Mouse (Mus musculus) right cerebral cortex, adult 18-20 months (tissue): ENCODE results near the gene Nfkbie.

Experiments used
- DNase-seq: peaks from one replicate; pipeline ENCODE4 v3.0.0; 2022; ENCODE audit warnings: mixed read lengths

Nfkbie gene

DNA sequence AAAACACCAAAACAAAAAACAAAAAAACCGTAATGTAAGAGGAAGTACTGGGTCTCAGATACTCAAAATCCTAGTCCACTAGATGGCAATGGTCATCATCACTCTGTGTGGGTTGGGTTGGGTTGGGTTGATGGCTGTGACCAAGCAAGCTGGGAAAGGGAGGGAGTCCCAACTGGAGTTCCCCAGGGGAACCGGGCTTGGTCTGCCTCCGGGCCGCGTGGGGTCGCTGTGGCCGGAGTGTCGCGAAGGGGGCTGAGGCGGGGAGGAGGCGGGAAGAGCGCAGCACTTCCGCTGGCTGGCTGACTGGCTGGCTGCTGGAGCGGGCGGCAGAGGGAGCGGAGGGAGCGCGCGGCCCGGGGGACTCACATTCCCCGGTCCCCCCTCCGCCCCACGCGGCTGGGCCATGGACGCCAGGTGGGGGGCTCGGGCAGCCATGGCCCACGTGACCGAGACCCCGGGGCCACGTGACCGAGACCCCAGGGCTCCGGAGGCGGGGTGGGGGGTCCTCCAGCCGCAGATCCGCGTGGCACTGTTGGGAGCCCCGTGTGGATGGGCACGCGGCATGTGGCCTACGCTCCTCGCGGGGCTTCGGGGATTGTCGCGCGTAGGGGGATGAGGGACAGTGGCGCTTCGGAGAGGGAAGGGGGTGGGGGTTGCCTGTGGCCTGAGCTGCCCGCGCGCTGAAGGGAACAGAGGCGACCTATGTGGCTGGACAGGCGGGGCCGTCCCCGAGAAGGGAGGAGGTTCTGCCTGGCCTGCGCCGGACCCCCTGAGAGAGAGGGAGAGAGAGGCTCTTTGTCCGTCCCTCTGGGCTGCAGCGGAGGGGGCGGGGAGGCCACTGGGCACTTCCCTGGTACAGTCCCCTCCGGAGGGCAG, 8.4 kb downstream of the Nfkbie start, which contains the start of gene Slc35b2:
TSS of gene Slc35b2 (plus strand) at position 220 of the 876 bp plus-strand sequence.
- DNase-seq: peak; percentile 92

DNA sequence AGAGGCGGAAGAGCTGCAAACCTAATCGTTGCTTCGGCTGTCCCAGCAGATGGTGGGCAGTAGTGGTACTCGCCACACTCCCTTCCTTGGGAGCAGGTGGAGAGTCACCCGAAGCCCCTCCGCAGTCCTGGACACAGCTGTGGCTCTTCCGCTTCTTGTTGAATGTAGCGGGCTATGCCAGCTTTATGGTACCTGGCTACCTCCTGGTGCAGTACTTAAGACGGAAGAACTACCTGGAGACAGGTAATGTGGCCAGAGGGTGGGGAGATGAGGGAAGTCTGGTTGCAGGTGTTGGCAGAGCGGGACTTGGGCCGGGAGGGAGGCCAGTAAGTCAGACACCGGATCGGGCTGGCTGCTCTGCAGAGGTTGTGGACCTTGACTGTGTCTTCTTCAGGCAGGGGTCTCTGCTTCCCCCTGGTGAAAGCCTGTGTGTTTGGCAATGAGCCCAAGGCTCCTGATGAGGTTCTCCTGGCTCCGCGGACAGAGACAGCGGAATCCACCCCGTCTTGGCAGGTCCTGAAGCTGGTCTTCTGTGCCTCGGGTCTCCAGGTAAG, 9.1 kb downstream of the Nfkbie start:
- DNase-seq: no peak

DNA sequence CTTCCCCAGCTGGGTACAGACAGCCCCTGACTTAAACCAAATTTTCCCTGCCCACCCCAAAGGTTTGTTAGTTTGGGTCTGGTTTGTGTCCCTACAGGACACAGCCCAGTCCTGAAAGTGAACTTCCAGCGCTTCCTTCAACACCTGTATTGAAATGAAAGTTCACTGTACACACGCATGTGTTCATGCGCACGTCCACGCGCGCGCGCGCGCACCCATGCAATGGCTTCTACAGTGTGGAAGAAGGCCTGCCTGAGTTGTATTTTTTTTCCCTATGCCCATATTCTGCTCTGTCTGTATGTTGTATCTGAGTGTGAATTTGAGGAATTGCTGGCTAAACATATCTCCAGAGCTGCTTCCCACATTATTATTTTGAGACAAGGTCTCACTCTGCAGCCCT, 9.6 kb downstream of the Nfkbie start:
- no peak for DNase-seq

DNA sequence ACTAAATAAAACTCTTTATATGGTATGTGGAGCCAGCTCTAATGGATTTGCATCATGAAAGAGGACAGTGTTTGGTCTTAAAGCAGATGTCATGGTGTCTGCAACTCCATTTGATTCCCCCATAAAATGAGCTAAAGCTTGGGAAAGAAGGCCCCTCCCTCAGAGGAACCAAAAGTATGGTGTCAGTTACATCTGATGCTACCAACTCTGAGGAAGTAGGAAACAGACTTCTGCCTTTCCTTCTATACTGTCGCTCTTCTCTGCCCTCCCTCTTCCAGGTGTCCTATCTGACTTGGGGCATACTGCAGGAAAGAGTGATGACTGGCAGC, 10.5 kb downstream of the Nfkbie start:
- no peak for DNase-seq

DNA sequence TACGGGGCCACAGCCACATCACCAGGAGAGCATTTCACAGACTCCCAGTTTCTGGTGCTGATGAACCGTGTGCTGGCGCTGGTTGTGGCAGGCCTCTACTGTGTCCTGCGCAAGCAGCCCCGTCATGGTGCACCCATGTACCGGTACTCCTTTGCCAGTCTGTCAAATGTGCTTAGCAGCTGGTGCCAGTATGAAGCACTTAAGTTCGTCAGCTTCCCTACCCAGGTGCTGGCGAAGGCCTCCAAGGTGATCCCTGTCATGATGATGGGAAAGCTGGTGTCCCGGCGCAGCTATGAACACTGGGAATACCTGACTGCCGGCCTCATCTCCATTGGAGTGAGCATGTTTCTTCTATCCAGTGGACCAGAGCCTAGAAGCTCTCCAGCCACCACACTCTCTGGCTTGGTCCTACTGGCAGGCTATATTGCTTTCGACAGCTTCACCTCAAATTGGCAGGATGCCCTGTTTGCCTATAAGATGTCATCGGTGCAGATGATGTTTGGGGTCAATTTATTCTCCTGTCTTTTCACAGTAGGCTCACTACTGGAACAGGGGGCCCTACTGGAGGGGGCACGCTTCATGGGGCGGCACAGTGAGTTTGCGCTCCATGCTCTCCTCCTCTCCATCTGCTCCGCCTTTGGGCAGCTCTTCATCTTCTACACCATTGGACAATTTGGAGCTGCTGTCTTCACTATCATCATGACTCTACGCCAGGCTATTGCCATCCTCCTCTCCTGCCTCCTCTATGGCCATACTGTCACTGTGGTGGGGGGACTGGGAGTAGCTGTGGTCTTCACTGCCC, 11.1 kb downstream of the Nfkbie start:
- DNase-seq: no peak

DNA sequence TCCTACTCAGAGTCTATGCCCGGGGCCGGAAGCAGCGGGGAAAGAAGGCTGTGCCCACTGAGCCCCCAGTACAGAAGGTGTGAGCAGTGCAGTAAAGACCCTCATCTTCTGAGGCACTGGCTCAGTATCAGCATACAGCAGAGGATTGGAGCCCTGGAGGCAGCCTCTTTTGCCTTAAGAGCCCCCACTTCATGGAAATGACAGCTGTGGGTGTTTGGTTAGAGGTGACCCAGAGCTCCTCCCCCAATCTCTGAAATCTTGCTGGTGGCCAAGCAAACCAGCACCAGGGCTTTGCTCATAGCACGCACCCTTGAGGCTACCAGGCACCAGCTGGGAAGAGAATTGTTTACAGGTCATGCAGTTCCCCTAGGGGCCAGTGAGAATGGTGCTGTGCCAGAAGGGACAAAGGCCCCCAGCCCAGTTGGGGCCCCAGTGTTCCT, 11.7 kb downstream of the Nfkbie start:
- no peak for DNase-seq

DNA sequence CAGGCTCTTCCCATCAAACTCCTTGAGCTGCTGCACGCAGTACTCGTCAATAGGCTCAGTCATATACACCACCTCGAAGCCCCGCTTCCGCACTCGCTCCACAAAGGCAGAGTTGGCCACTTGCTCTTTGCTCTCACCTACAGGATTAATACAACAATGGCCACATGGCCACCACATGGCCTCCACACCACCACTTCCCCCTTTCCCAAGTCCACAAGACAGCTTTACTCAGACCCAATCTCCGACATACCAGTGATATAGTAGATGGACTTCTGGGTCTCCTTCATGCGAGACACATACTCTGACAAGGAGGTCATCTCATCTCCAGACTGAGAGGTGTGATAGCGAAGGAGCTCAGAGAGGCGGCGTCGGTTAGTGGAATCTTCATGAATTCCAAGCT, 13.5 kb downstream of the Nfkbie start:
- DNase-seq: no peak

DNA sequence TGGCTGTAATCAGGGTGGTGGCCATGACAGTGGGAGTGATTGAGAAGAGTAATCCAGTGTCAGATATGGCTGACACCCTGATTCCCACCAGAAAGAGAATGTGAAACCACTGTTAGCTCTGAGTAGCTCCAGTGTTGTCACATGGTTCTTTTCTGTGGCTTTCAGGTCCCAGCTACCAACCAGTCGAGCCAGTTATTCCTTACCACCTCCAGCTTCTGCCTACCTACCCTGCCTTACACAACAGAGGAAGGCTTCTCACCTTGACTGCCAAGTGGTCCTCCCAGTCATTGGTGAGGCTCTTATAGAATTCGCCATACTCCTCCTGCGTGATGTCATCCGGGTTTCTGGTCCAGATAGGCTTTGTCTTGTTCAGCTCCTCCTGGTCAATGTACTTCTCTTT, 14.5 kb downstream of the Nfkbie start:
- DNase-seq: no peak

DNA sequence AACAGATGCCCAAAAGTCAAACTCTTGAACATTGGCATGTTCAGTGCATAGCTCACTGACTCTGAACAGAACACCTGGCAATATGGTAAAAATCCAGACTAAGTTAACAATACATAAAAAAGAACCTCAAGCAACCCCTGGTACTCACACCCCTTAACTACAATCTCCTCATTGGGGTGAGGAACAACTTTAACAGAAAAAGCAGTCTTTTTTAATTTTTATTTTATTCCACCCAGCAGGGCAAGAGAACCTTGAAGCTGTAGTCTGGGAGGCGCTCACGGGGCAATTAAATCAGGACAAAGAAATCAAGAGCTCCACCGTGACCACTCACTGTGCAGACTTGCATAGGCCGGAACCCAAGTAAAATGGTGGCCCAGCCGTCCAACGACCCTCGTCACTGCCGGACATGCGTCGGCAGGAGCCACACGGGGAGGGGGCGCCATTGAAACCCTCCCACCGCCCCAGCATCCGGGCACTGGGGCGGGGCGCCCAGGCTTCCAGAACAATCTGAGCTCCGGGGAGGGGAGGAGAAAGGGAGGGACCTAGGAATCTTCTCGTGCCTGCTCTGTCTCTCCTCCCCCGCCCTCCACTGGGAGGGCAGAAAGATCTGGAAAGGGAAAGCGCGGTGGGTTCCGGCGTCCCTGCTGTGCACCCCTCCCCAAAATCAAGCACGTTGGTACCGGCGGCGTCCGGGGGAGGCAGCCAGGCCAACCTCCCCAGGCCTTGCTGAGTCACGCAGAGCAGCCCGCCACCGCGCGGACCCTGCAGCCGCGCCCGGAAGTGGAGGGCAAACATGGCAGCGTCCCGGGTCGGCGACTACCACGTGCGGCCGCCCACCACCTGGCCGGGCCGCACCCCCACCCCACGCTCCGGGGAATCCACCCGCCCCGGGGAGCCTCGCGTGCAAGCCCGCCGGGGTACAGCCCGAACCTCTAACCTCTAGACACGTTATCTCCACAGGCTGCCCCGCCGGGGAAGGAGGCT, 16.9 kb downstream of the Nfkbie start:
- peak; percentile 76 for DNase-seq

DNA sequence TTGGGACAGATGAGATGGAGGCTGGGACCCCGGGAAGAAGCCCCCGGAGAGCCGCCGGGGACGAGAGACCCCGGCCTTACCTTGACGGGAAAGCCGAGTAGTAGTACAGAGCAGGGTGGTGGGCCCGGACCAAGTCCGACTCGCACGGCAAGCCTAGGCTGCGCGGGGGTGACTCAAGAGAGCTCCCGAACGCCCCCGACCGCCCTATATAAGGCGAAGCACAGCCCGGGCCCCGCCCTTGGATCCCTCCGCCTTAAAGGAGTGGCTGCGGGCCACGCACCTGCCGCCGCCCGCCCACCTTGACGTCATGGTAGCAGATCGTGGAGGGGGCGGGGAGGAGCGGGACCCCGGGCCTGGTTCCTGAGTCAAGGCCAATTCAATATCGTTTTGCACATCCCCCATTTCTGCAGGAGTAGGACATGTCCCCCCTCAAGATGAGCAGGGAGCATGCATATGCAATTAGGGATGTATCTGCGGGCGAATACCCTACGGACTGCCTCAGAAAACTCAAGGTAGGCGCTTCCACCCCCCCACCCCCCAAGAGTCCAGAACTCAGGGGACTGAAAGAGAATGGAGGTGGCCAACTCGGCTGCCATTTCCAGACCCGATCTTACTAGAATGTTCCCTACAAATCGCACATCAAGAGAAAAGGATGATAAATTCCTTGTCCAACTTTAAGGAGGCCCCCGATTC, 17.7 kb downstream of the Nfkbie start, which contains the start of gene Hsp90ab1:
TSS of gene Hsp90ab1 (minus strand) at position 185 of the 693 bp plus-strand sequence.
- peak; percentile 99 for DNase-seq

DNA sequence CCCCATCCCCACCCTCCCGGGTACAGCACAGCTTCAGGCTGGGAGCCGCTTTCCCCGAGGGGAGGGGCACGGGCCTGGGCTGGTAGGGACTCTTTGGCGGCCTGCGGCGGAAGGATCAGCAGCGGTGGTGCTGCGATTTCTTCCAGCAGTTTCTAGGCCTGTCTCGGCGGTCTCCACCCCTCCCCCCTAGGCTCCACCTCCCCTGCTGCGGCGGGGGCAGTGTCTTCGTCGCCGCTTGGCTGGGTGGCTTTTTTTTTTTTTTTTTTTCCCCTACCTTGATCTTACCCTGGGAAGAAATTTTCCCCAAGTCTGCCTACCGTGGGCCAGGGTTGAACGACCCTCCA, 18.2 kb downstream of the Nfkbie start:
- DNase-seq: peak; percentile 96

DNA sequence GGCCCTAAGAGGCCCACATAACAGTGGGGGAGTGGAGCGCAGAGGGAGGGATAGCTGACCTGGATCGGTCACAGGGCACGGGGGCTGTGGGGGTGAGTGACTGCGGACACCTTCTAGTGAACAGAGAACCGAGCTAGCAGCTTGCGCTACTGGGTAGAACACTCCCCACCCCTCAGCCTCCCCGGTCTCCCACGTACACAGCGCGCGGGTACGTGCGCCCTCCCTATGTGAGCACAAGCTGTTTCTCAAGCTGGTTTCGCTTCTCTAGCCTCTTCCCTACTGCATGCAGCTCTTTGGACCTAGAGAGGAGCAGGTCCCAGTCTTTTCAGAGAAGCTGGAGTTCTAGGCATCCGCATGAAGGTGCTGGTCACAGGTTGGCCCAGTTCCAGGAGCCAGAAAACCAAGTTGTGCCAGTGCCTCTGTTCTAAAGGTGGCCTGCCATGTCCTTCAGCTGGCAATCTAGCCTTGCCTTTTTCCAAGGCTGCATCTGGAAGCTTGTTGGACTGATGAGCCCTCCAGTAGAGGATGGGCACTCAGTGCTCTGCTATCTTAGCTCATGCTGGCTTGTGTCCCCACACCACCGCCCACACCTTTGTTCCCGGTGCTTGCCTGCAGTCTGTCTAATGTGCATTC, 18.7 kb downstream of the Nfkbie start:
- DNase-seq: peak; percentile 87

DNA sequence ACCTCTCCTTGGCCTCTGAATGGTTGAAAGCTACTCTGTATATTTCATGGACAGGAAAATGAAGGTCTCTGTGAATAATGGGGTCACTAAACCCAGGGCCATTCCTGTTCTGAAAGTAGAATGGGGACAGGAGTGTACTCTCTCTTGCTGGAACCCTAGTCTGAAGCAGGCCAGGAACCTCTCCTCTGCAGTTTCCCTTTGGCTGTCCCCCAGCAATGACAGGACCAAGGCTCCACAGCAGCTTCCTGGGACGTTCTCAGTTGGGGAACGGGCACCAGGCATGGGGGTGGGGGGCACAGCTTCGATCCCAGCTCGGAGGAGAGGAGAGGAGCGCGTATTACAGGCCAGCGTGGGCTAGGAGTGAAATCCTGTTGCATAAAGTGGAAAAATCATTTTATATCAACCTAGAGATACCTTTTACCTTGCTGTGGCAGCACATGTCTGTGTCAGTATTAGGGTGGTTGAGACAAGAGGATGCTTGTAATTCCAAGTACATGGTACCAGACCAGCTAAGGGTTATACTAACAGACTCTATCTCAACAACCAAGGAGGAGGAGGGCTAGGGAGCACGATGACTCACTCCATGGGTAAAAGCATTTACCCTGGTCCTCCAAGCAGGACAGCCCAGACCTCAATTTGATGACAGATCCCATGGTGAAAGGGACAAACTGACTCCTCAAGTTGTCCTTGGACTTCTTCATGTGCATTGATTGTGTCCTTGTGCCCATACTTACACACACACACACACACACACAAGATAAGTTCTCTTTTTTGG, 19.8 kb downstream of the Nfkbie start:
- DNase-seq: no peak

DNA sequence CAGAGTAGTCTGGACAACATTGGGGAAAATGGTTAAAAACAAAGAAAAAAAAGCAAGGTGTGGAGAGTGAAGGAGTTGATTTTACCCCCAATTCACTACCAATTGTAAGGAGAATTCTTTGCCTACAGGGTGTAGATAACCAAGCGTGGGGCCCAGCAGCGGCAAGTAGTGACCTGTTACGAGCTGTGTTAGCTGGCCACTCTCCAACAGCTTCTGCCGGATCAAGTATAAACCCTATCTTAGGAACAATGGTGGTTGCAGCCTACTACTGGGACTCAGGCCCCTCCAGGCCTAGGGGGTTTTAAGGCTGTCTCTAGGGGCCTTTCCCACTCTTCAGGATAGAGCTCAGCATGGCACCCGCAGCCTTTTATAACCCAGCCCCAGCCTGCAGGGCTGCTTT, 22.7 kb downstream of the Nfkbie start:
- DNase-seq: no peak

DNA sequence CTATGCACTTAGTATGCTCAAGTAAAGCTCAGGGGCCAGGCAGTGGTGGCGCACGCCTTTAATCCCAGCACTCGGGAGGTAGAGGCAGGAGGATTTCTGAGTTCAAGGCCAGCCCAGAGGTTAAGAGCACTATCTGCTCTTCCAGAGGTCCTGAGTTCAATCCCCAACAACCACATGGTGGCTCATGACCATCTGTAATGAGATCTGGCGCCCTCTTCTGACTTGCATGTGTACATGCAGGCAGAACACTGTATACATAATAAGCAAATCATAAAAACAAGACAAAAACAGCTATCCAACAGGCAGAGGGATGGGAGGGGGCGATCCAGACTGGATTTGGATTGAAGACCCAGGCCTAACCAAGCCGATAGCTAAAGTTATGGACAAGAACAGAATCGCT, 23.3 kb downstream of the Nfkbie start:
- no peak for DNase-seq

DNA sequence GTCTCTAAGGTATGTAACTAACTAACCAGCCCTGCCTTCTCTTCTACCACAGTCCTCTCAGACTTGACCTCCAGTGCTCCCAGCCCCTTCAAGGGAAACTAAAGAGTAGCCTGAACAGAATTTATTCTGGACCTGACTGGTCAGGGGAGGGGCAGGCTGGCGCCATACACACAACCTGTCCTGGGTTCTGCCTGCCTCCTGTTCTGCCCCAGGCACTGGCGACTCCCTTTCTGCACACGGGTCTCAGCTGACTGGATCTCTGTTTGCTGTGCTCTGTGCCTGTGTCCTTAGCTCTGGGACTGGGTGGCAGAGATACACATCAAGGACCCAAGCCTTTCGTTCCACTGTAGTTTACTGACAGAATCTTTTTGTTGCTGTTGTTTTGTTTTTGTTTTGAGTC, 24.1 kb downstream of the Nfkbie start:
- no peak for DNase-seq

DNA sequence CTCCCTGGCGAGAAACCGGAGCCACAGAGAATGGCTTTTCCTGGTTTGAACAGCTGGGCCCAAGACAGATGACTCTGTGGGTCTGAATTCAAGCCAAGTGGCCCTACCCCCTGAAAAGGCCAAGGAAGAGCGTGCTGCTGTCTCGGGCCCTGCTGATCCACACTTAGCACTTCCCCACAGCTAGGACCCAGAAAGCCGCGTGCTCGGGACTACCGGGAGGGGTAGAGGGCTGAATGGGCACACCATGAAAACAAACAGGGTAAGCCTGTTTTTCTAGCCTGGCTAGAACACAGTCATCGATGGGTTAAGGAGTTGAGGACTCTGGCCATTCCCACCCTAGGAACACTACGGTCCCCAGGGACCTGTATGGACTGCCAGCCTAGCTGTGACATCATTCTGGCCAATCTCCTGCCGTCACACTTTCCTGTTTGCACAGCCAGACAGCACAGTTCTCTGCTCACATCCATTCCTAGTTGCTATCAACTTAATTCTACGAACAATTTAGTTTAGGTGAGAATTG, 25.5 kb downstream of the Nfkbie start:
- no peak for DNase-seq

DNA sequence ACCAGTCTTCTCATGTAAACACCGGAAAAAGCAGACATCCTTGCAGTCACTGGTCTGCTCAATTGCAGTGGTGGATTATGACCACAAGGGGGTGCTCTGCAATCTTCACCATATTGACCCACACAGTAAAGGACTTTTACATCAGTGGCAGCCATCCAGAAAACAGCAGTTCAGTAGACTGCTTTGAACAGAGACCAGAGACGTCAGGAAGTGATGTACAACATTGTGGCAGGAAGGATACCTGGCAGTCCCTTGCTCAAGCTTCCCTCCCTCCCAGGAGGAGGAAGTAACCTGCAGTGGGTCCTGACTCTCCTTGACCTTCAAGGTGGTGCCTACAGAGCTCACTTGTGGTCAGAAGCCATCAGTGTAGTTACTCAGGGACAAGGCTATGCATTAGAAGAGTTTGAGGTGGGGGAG, 26.1 kb downstream of the Nfkbie start:
- peak; percentile 54 for DNase-seq

DNA sequence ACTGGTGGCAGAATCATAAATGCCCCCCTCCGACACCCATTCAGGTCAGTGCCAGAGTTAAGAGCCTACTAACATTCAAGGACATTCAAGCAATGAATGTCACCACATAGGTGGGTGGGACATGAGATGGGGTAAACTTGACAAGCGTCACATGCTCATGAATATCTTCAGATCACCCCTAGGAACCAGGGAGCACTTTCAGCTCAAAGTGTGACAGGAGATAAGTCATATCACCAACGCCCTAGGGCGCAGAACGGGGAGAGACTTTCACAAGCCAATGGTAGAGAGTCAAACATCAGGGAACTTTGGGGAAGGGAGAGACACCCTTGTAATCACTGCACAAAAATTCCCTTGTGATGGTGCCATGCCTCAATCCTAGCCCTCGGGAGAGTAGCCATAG, 26.7 kb downstream of the Nfkbie start:
- no peak for DNase-seq

DNA sequence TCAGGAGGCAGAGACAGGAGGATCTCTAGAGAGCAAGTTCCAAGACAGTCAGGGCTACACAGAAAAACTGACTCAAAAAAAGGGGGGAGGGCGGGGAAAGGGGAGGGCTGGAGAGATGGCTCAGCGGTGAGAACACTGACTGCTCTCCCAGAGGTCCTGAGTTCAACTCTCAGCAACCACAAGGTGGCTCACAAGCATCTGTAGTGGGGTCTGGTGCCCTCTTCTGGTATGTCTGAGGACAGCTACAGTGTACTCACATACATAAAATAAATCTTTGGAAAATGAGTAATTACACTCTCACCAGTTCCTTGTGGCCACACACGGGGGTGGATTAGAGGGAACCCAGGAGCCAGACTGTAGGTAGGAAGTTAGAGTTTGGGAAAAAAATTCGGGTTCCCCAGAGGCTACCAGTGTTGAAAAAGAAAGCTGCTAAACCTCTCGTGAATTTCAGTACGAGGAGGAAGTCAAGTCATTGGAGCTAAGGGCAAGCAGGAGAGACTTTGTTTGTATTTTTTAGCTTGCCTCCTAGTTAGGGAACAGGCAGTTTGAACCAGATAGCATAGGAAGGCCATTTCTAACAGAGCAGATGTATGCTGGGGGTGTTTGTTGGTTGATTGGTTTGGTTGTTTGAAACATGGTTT, 27.3 kb downstream of the Nfkbie start:
- no peak for DNase-seq
